Mouse (Mus musculus) cerebellum, postnatal 10 days (tissue): ENCODE measurements at regions not wholly inside any gene's neighbourhood (a gene's known extent, or its start where the extent isn't known, plus 50 kb on each side); places are given as distances from the start of the nearest gene placed in this dataset.

ENCODE experiments used
- DNase-seq, 2 experiments: peaks; one replicate each; pipeline ENCODE4 v3.0.0; 2021; ENCODE audit warnings: mixed read lengths in 2 of 2

- DNase-seq = no peak
Observed at GRCm38 (mm10) chr12:69452986-69453385, 80.7 kb upstream of the Gm9887 start.

DNA sequence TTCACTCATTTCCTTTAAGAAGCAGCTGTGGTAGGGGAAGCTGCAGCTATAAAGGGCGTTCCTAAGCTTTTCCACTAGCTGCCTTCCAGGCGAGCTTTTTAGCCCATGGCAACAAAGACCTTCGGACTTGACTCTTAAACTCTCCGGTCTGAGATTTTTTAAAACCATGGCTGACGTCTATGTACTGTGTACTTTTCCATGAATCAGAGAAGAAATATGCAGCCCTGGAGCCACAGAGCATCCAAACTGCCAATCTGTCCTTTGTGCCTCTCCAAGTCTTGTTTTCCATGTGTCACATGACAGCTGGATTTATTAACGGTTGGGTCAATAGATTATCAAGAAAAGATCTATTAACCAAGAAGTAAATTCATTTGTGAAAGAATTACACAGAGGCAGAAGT lies 78.9 kb upstream of the Gm9887 start:
- no peak for DNase-seq

DNA sequence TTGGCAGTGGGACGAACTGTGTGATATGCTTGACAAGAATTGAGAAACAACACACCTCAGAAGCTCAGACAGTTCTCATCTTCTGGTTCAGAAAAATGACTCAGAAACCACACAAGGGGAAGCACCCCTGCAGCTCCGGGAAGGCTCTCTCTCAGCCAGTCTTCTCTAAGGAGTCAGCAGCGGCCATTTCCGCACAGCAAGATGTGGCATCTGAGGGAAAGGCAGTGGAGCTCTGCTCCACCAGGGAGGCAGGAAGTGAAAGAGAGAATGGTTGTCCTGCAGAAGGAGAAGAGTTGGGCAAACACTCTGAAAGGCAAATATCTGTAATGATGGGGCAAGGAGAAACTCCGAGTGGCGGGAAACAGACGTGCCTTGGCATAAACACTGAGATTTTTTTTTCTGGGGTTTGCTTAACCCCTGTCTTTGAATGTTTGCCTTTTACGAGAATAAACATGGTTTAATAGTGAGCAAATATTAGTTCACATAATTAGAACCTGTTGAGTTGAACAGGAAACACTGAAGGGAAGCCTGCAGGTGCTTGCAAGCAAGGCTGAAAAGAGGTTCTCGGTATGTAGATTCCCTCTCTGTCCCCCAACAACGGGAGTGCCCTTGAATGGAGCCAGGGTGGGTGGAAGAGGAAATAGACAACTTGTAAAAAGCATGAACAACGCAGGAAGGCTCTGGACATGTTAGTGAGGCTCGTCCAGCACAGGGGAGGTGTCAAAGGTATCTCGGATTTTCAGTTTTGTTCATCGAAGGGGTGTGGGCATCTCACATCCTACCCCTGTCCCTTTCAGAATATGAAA lies 75.9 kb upstream of the Gm9887 start:
- DNase-seq = no peak

GRCm38 (mm10) chr12:69447322-69447827 lies 75.1 kb upstream of the Gm9887 start:
- no peak for DNase-seq

DNA sequence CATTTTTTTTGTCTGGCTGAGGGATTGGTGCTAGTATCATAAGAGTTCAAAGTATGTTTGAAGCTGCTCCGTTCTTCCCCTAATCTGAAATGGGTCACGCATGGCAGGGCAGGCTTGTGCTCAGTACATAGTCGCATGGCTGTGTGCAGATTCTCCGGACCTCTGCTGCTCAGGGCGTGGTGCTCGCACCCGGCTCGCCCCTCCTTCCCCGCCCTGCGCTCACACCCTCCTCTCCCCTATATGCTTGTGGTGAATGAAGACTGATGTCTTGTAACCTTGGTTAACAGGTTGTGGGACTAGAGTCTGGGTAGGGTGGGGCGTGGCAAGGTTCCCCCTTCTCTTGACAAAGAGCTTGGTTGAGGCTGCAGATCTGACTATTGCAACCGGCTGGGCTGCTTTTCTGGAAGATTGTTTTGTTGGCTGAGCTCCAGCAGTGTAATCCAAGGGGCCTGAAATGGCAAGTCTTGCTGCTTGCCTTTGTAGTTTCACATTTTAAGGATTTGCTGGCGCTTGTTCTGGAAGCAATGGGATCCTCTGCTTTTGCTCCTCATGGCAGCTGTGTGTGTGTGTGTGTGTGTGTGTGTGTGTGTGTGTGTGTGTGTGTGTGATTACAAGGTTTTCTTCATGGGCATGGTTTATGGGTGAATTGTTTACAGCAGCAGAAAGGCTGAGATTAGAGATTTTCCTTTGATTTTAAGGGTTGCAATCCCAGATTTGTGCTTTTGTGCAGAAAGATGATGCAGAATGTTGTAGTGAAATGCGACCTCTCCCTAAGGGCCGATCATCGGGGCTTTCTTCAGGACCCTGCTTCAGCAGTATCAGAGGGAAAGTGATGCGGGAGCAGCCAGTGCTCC lies 74.4 kb upstream of the Gm9887 start:
- peak; percentile 88 to 90 for DNase-seq

- DNase-seq = peak; percentile 55 to 59
Observed at GRCm38 (mm10) chr12:69446085-69446467, 73.8 kb upstream of the Gm9887 start.

DNA sequence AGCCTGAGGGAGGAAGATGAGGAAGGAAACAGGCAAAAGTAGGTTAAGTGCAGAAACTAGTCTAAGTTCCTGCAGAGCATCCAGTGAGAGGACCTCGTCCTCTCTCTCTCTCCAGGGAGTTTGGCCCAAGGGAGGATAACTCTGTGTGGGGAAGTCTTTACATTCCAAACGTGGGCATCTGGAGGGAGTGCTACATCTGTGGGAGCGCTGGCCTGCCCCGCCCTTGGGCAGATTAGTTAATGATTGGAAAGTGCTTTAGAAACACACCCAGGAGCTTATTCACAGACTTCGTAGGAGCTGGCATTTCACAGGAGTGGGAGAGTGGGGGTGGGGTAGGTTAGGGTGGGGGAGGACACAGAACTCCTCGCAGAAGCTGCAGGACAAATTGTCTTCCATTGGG lies 70.1 kb upstream of the Gm9887 start:
- DNase-seq = no peak

GRCm38 (mm10) chr12:69441764-69442163 lies 69.5 kb upstream of the Gm9887 start:
- DNase-seq = no peak

GRCm38 (mm10) chr12:69438271-69438670 lies 66.0 kb upstream of the Gm9887 start:
- no peak for DNase-seq

- DNase-seq = no peak
Observed at GRCm38 (mm10) chr12:69436839-69437501, 64.7 kb upstream of the Gm9887 start.

DNA sequence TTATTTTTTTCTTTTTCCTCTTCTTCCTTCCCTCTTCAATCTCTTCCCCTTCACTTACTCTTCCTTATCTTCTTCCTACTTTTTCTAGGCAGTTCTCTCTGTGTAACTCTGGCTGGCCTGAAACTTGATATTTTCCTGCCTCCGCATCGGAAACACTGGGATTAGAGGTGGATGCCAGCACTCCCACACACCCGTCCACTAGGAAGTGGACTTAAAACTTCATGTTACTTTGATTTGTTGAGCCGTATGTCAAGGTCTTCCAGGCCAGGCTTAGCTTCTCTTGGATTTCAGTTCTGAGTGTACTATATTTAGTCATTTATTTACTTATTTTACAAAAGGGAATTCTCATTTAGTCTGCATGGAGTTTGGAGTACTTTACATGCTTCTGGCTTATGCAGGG lies 62.1 kb upstream of the Gm9887 start:
- no peak for DNase-seq

DNA sequence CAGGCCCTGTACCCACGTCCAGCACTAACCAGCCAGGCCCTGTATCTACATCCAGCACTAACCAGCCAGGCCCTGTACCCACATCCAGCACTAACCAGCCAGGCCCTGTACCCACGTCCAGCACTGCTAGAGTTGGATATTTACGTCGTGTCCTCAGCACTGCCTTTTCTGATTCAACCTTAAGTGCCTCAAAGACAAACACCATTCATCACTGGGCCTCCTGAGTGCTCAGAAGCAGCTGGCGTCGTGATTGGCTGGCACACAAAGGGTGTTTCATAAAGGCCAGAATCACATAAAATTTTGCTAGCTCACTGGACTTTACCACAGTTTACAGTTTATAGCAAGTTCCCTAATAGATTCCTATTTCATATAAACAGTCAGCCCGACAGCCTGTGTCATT lies 59.8 kb upstream of the Gm9887 start:
- DNase-seq = no peak

DNA sequence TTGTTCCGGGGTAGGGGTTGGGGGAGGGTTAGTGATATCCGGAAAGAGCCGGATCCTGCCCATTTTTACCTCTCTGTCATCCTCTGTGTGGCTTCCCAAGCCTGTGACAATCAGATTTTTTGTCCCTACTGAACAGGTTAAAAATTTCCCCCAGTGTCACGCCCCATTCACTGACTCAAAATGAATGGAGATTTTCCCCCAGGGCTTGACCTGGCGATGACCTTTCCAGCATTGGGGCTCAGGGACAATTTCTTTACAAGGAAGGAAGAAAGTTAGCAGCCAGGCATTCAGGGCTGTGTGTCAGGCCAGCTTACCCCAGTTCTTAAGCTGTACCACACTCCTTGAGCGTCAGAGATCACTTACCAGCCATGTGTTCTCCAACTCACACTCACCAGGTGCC lies 55.9 kb upstream of the Gm9887 start:
- no peak for DNase-seq

DNA sequence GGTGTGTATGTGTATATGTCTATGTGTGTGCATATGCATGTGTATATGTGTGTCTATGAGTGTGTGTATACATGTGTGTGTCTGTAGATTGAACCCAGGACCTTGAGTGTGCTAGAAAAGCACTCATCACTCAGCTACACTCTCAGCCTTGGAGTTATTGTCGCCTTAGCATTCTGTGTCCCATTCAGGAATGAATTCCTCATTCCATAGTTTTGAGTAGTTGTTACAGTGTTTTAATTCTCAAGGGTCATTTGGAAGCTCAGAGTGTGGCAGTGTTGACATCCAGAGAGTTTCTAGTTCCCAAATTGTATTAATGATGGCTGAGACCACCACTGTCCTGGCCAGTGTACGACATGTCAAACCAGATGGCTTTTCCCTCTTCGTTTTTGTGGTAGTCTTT lies 53.4 kb upstream of the Gm9887 start:
- DNase-seq = no peak

- no peak for DNase-seq
Observed at GRCm38 (mm10) chr12:69424971-69425370, 52.7 kb upstream of the Gm9887 start.
